Mouse (Mus musculus) heart, embryonic 15.5 days (tissue): ENCODE results near the gene Plekha6. TPM values are rescaled to one million over a fixed set of nuclear protein-coding genes. Genes with fewer than 3 reads are reported as not detected.

Experiments
- ATAC-seq: fragments of 200-750 bp; cut with Nextera tagmentation; replicated peaks from 2 replicates; pipeline ENCODE4 v1.8.0; 2017; ENCODE audit warnings: low read depth, moderate TSS enrichment; ENCODE audit not compliant: insufficient number of reproducible peaks, insufficient read depth, low FRiP score
- H3K27ac ChIP-seq: fragments of 300-500 bp; sonication (generic); 2 replicates; pipeline ENCODE4 v1.5.1; 2015; ENCODE audit warnings: mild to moderate bottlenecking, inconsistent platforms
- H3K27me3 ChIP-seq: fragments of 300-500 bp; sonication (generic); 2 replicates; pipeline ENCODE4 v1.6.1; 2015; ENCODE audit warnings: inconsistent platforms
- H3K36me3 ChIP-seq: fragments of 300-500 bp; sonication (generic); 2 replicates; pipeline ENCODE4 v1.6.1; 2015; ENCODE audit warnings: mild to moderate bottlenecking, inconsistent platforms
- H3K4me1 ChIP-seq: fragments of 300-500 bp; sonication (generic); replicated peaks from 2 replicates; pipeline ENCODE4 v1.6.1; 2015; ENCODE audit warnings: inconsistent platforms
- H3K4me2 ChIP-seq: fragments of 300-500 bp; sonication (generic); 2 replicates; pipeline ENCODE4 v1.6.1; 2015; ENCODE audit warnings: inconsistent platforms, mild to moderate bottlenecking, moderate library complexity
- H3K4me3 ChIP-seq: fragments of 300-500 bp; sonication (generic); 2 replicates; pipeline ENCODE4 v1.5.1; 2015; ENCODE audit warnings: mild to moderate bottlenecking, inconsistent platforms
- H3K9ac ChIP-seq: fragments of 300-500 bp; sonication (generic); 2 replicates; pipeline ENCODE4 v1.6.1; 2015; ENCODE audit warnings: mild to moderate bottlenecking, inconsistent platforms
- H3K9me3 ChIP-seq: fragments of 300-500 bp; sonication (generic); replicated peaks from 2 replicates; pipeline ENCODE4 v1.6.1; 2016; ENCODE audit warnings: inconsistent platforms
- WGBS: fragments of 180-500 bp; shearing (Covaris S2); methylation state at CpG from one replicate; pipeline ENCODE4 v1.1.7; 2015; ENCODE audit warnings: mixed read lengths; 5-methylcytosine and 5-hydroxymethylcytosine counted together
- polyA plus RNA-seq: library from polyadenylated mRNA; unstranded; fragments of >200 nt; fragmentation: Nextera tagmentation; extraction: Ambion mirVana; gene quantifications from 2 replicates; pipeline ENCODE4 v1.2.1, GENCODE M21; 2015

Gene Plekha6
- polyA plus RNA-seq, 1 experiment from 2014 or later, result 12.2 TPM

GRCm38 (mm10) chr1:133262628-133263027 is 98.6 kb downstream of the Plekha6 start:
- no peak overlapping the region for H3K9ac ChIP-seq
- H3K4me3 ChIP-seq, result no peak overlapping the region
- H3K4me1 ChIP-seq, result peaks cover 11% of the 10 kb centered on the region
- 89% methylated on average over 6 of the region's 6 CpGs for WGBS
- ATAC-seq, result no peak
- H3K27ac ChIP-seq, result no peak overlapping the region
- no peaks in the 10 kb centered on the region for H3K9me3 ChIP-seq
- peaks cover 17% of the 10 kb centered on the region; the same call in 1 of the 2 replicates for H3K36me3 ChIP-seq
- no peak overlapping the region for H3K4me2 ChIP-seq
- 0 out of 2 replicates have a peak, but pooled peaks cover 4% of the 10 kb centered on the region for H3K27me3 ChIP-seq

- no peak overlapping the region for H3K9ac ChIP-seq
- no peak for ATAC-seq
- no peak overlapping the region for H3K4me3 ChIP-seq
- WGBS, result 82% methylated on average over 7 of the region's 7 CpGs
- peaks cover 17% of the 10 kb centered on the region; the same call in 1 of the 2 replicates for H3K36me3 ChIP-seq
- H3K4me1 ChIP-seq, result peaks cover 11% of the 10 kb centered on the region
- 0 out of 2 replicates have a peak, but pooled peaks cover 4% of the 10 kb centered on the region for H3K27me3 ChIP-seq
- no peak overlapping the region for H3K4me2 ChIP-seq
- no peaks in the 10 kb centered on the region for H3K9me3 ChIP-seq
- H3K27ac ChIP-seq, result no peak overlapping the region
These were observed 99.1 kb downstream of the Plekha6 start for GRCm38 (mm10) chr1:133263134-133263533.

DNA sequence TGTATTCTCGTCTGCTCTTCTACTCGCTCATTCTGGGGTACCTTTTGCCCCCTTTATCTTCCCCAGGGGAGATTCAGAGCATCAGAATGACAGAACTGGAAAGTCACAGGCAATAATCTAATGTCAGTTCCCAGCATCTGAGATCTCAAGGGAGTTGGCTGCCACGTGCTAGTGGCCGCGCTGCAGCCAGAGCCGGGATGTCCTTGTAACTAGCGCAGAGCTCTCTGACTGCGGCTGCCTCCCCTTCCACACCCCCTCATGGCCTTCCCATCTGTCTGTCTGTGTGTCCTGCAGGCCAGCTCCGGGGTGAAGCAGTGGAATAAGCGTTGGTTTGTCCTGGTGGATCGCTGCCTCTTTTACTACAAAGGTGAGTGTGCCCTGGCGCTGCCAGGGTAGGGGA is 100.4 kb downstream of the Plekha6 start:
- Histone ChIP-seq H3K4me3 (no peak overlapping the region), H3K36me3 (peaks cover 17% of the 10 kb centered on the region; the same call in 1 of the 2 replicates)
- no peak for ATAC-seq

DNA sequence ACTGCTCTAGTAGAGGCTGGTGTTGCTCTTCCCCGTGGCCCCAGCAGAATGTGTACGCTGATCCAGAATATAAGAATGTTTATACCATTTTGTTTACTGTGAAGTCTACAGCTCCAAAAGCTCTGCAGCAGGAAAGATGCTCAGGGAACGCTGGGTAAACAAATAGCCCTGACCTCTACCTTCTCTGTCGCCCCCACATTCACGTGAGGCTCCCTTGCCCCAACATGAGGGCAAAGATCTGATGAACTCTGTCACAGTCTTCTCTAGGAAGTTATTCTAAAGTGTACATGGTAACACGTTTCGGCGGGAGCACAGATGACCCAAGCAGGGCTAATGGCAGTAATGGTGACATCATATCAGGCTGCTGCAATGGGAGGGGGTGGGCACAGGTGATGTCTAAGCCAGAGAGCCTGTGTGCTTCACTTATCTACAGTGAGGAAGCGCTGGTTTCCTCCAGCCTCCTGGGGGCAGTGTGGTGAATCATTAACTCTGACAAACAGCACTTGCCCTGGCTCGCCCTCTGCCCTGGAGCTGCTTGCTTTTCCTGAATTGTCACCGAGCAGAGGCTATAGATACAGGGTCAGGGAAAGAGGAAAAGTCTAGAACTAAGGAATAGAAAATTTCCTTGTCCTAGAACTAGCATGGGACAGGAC is 101.2 kb downstream of the Plekha6 start:
- H3K4me1 ChIP-seq, result peaks cover 22% of the 10 kb centered on the region
- 65% methylated on average over 11 of the region's 11 CpGs for WGBS
- no peak overlapping the region for H3K4me3 ChIP-seq
- H3K9me3 ChIP-seq, result no peaks in the 10 kb centered on the region
- peaks cover 17% of the 10 kb centered on the region; the same call in 1 of the 2 replicates for H3K36me3 ChIP-seq
- no peak overlapping the region for H3K4me2 ChIP-seq
- no peak overlapping the region for H3K9ac ChIP-seq
- no peak for ATAC-seq
- 0 out of 2 replicates have a peak, but pooled peaks cover 4% of the 10 kb centered on the region for H3K27me3 ChIP-seq
- H3K27ac ChIP-seq, result no peak overlapping the region

More for the DNA sequence above, 100.4 kb downstream of the Plekha6 start:
- 63% methylated on average over 12 of the region's 12 CpGs for WGBS
- H3K4me1 ChIP-seq, result peaks cover 14% of the 10 kb centered on the region
- no peak overlapping the region for H3K27ac ChIP-seq
- H3K9ac ChIP-seq, result no peak overlapping the region
- no peaks in the 10 kb centered on the region for H3K9me3 ChIP-seq
- 0 out of 2 replicates have a peak, but pooled peaks cover 4% of the 10 kb centered on the region for H3K27me3 ChIP-seq
- no peak overlapping the region for H3K4me2 ChIP-seq

GRCm38 (mm10) chr1:133267094-133267493 is 103.1 kb downstream of the Plekha6 start:
- Histone ChIP-seq H3K4me3 (no peak overlapping the region), H3K36me3 (peaks cover 25% of the 10 kb centered on the region; the same call in 1 of the 2 replicates), H3K4me1 (peaks cover 28% of the 10 kb centered on the region), H3K27ac (no peak overlapping the region), H3K9ac (no peak overlapping the region), H3K9me3 (no peaks in the 10 kb centered on the region), H3K27me3 (0 out of 2 replicates have a peak, but pooled peaks cover 4% of the 10 kb centered on the region), H3K4me2 (no peak overlapping the region)
- 72% methylated on average over 3 of the region's 3 CpGs for WGBS
- ATAC-seq, result no peak

GRCm38 (mm10) chr1:133267813-133268492 is 103.9 kb downstream of the Plekha6 start:
- no peaks in the 10 kb centered on the region for H3K9me3 ChIP-seq
- peak overlapping the region; percentile 11; the same call in 1 of the 2 replicates for H3K27ac ChIP-seq
- H3K4me3 ChIP-seq, result no peak overlapping the region
- peaks cover 28% of the 10 kb centered on the region for H3K4me1 ChIP-seq
- no peak for ATAC-seq
- no peak overlapping the region for H3K9ac ChIP-seq
- 0 out of 2 replicates have a peak, but pooled peaks cover 4% of the 10 kb centered on the region for H3K27me3 ChIP-seq
- 33% methylated on average over 10 of the region's 10 CpGs for WGBS
- peaks cover 20% of the 10 kb centered on the region; the same call in 1 of the 2 replicates for H3K36me3 ChIP-seq
- H3K4me2 ChIP-seq, result no peak overlapping the region

GRCm38 (mm10) chr1:133268503-133268902 is 104.5 kb downstream of the Plekha6 start:
- Histone ChIP-seq H3K4me2 (no peak overlapping the region), H3K4me1 (peaks cover 28% of the 10 kb centered on the region), H3K9me3 (no peaks in the 10 kb centered on the region), H3K36me3 (peaks cover 20% of the 10 kb centered on the region; the same call in 1 of the 2 replicates), H3K27ac (peak overlapping the region; percentile 11; the same call in 1 of the 2 replicates), H3K4me3 (no peak overlapping the region), H3K9ac (no peak overlapping the region), H3K27me3 (0 out of 2 replicates have a peak, but pooled peaks cover 4% of the 10 kb centered on the region)
- ATAC-seq, result no peak
- WGBS, result 83% methylated on average over 3 of the region's 3 CpGs

GRCm38 (mm10) chr1:133270336-133270735 is 106.3 kb downstream of the Plekha6 start:
- Histone ChIP-seq H3K4me1 (peaks cover 28% of the 10 kb centered on the region), H3K27me3 (no peaks in the 10 kb centered on the region), H3K4me3 (no peak overlapping the region), H3K27ac (peak overlapping the region; percentile 56; the same call in 1 of the 2 replicates), H3K4me2 (no peak overlapping the region), H3K9me3 (no peaks in the 10 kb centered on the region), H3K36me3 (peaks cover 23% of the 10 kb centered on the region; the same call in 1 of the 2 replicates), H3K9ac (no peak overlapping the region)
- 40% methylated on average over 6 of the region's 6 CpGs for WGBS
- no peak for ATAC-seq

DNA sequence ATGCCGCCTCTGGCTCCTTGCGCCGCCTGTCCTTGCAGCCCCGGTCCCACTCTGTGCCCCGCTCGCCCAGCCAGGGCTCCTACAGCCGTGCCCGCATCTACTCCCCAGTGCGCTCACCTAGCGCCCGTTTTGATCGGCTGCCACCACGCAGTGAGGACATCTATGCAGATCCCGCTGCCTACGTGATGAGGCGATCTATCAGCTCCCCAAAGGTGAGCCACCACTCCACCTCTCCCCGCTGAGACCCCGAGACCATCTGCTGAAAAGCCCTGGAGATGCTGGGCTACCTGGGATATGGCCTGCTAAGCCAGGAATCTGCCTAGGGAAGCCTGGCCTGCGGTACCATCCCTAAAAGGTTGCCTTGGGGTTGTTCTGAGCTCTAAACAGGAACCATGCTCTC is 110.2 kb downstream of the Plekha6 start:
- Histone ChIP-seq H3K4me1 (peaks cover 16% of the 10 kb centered on the region), H3K4me3 (no peak overlapping the region), H3K27ac (no peak overlapping the region), H3K36me3 (peaks cover 23% of the 10 kb centered on the region; the same call in 1 of the 2 replicates), H3K9me3 (no peaks in the 10 kb centered on the region), H3K27me3 (no peaks in the 10 kb centered on the region), H3K9ac (no peak overlapping the region), H3K4me2 (no peak overlapping the region)
- 89% methylated on average over 19 of the region's 19 CpGs for WGBS
- ATAC-seq, result no peak

GRCm38 (mm10) chr1:133276983-133277382 is 113.0 kb downstream of the Plekha6 start:
- WGBS, result 46% methylated on average over 5 of the region's 5 CpGs

DNA sequence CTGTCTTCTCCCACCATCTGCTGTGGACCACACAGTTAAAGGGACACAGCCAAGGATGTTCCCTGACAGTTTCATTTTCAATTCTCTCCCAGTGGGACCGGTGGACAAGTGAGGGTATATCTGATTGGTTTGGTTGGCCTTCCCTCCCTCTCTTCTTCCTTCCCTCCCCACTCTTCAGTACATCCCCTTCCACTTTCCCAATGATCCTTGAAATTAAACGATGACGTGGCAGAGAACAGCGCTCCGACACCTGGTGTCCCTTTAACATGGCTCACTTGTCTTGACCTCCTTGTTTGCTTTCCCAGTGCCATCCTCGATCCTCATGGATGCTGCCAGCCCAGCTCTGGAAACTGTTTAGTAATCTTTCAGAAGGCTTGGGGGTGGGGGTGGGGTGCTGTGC is 114.5 kb downstream of the Plekha6 start:
- H3K4me3 ChIP-seq, result no peak overlapping the region
- no peak overlapping the region for H3K9ac ChIP-seq
- H3K9me3 ChIP-seq, result no peaks in the 10 kb centered on the region
- ATAC-seq, result no peak
- no peak overlapping the region for H3K27ac ChIP-seq
- peaks cover 12% of the 10 kb centered on the region; the same call in 1 of the 2 replicates for H3K36me3 ChIP-seq
- no peaks in the 10 kb centered on the region for H3K27me3 ChIP-seq
- 75% methylated on average over 6 of the region's 6 CpGs for WGBS
- H3K4me1 ChIP-seq, result peaks cover 14% of the 10 kb centered on the region
- H3K4me2 ChIP-seq, result no peak overlapping the region

More at GRCm38 (mm10) chr1:133276983-133277382, 113.0 kb downstream of the Plekha6 start:
- H3K4me2 ChIP-seq, result no peak overlapping the region
- no peaks in the 10 kb centered on the region for H3K27me3 ChIP-seq
- ATAC-seq, result no peak
- no peak overlapping the region for H3K4me3 ChIP-seq
- H3K9me3 ChIP-seq, result no peaks in the 10 kb centered on the region
- no peak overlapping the region for H3K9ac ChIP-seq
- peaks cover 12% of the 10 kb centered on the region; the same call in 1 of the 2 replicates for H3K36me3 ChIP-seq
- peaks cover 1% of the 10 kb centered on the region; the same call in 1 of the 2 replicates for H3K4me1 ChIP-seq
- no peak overlapping the region for H3K27ac ChIP-seq
